Mouse (Mus musculus) midbrain, embryonic 12.5 days (tissue): ENCODE data around the gene 1700037H04Rik. TPM values are rescaled to one million over a fixed set of nuclear protein-coding genes. Genes with fewer than 3 reads are reported as not detected.

Source experiments
- ATAC-seq: fragments of 200-750 bp; cut with Nextera tagmentation; 2 replicates; pipeline ENCODE4 v1.8.0; 2017; ENCODE audit warnings: low read depth, moderate TSS enrichment, moderate library complexity; ENCODE audit not compliant: low FRiP score
- H3K27ac ChIP-seq: fragments of 300-500 bp; sonication (generic); replicated peaks from 2 replicates; pipeline ENCODE4 v1.5.1; 2016; ENCODE audit warnings: mild to moderate bottlenecking
- H3K27me3 ChIP-seq: fragments of 300-500 bp; sonication (generic); 2 replicates; pipeline ENCODE4 v1.6.1; 2016; ENCODE audit warnings: mild to moderate bottlenecking
- H3K36me3 ChIP-seq: fragments of 300-500 bp; sonication (generic); 2 replicates; pipeline ENCODE4 v1.6.1; 2016
- H3K4me1 ChIP-seq: fragments of 300-500 bp; sonication (generic); 2 replicates; pipeline ENCODE4 v1.6.1; 2016
- H3K4me2 ChIP-seq: fragments of 300-500 bp; sonication (generic); replicated peaks from 2 replicates; pipeline ENCODE4 v1.6.1; 2016; ENCODE audit warnings: mild to moderate bottlenecking, moderate library complexity
- H3K4me3 ChIP-seq: fragments of 300-500 bp; sonication (generic); 2 replicates; pipeline ENCODE4 v1.5.1; 2016; ENCODE audit warnings: mild to moderate bottlenecking
- H3K9ac ChIP-seq: fragments of 300-500 bp; sonication (generic); replicated peaks from 2 replicates; pipeline ENCODE4 v1.6.1; 2016; ENCODE audit warnings: mild to moderate bottlenecking, moderate library complexity
- H3K9me3 ChIP-seq: fragments of 300-500 bp; sonication (generic); 2 replicates; pipeline ENCODE4 v1.6.1; 2016; ENCODE audit warnings: mild to moderate bottlenecking
- WGBS: fragments of 180-500 bp; shearing (Covaris S2); methylation state at CpG from one replicate; pipeline ENCODE4 v1.1.7; 2016; 5-methylcytosine and 5-hydroxymethylcytosine counted together
- polyA plus RNA-seq: library from polyadenylated mRNA; unstranded; fragments of >200 nt; fragmentation: Nextera tagmentation; extraction: Ambion mirVana; gene quantifications from 2 replicates; pipeline ENCODE4 v1.2.1, GENCODE M21; 2016

The 1700037H04Rik gene
- polyA plus RNA-seq, 1 experiment from 2014 or later = 98.3 TPM

DNA sequence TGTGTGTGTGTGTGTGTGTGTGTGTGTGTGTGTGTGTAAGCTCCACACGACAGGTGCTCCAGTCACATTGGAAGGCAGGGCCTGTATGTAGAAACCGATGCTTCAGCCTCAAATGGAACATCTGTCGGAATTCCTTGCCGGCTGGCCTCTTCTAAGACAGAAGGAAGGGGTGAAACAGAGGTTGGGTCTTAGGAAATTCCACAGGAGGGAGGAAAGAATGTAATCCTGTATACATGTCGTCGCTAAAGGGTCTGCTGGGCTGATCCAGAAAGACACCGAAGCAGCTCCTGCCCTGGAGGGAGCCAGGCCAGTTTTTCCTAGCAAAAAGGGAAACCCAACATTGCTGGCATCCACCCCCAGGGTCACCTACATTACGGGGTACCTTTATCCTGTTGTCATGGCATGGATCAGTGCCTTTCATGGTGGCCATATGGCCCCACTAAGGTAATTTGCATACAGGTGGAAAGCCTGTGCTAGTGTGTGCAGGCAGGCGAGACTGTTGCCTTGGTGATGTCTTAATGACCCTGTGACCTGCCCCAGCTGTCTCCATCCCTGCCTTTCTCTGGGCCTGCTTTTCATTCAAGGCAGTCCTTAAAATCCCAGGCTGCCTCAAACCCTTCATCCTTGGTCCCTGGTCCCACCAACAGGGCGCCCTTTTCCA, 30.6 kb upstream of the 1700037H04Rik start:
- 0 out of 2 replicates have a peak overlapping the region, but pooled peaks have one; percentile 4 for H3K9ac ChIP-seq
- no peaks in the 10 kb centered on the region for H3K27me3 ChIP-seq
- peak; percentile 79 for ATAC-seq
- peaks cover 51% of the 10 kb centered on the region for H3K4me1 ChIP-seq
- H3K36me3 ChIP-seq = peaks cover 39% of the 10 kb centered on the region
- peak overlapping the region; percentile 90 for H3K27ac ChIP-seq
- peak overlapping the region; percentile 76 for H3K4me2 ChIP-seq
- 6% methylated on average over 10 of the region's 10 CpGs for WGBS
- peak overlapping the region; percentile 11; the same call in 1 of the 2 replicates for H3K4me3 ChIP-seq
- no peaks in the 10 kb centered on the region for H3K9me3 ChIP-seq

GRCm38 (mm10) chr2:131189521-131190309, 29.8 kb upstream of the 1700037H04Rik start:
- WGBS = 32% methylated on average over 5 of the region's 5 CpGs
- H3K4me3 ChIP-seq = peak overlapping the region; percentile 11; the same call in 1 of the 2 replicates
- H3K4me1 ChIP-seq = peaks cover 51% of the 10 kb centered on the region
- ATAC-seq = no peak
- H3K9me3 ChIP-seq = no peaks in the 10 kb centered on the region
- peaks cover 31% of the 10 kb centered on the region for H3K36me3 ChIP-seq
- peak overlapping the region; percentile 90 for H3K27ac ChIP-seq
- peak overlapping the region; percentile 4; the same call in 1 of the 2 replicates for H3K9ac ChIP-seq
- H3K4me2 ChIP-seq = peak overlapping the region; percentile 76
- H3K27me3 ChIP-seq = no peaks in the 10 kb centered on the region

DNA sequence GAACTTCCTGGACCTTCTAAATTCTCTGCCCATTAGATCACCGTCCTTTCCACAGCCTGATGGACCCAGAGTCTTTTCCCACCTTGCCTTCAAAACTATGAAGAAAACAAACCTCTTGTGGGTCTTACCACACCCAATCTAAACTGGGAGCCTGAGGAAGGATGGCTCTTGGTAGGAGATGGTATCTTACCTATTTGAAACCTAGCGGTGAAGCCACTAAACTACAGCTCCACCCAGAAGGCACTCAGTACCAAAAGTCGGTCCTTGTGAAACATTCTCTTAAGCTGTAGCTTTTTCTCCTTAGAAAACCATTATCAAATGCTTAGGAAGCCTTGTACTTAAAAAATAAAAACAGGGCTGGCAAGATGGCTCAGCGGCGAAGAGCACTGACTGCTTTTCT, 28.4 kb upstream of the 1700037H04Rik start:
- Histone ChIP-seq H3K4me1 (peaks cover 51% of the 10 kb centered on the region), H3K4me3 (peak overlapping the region; percentile 54)

GRCm38 (mm10) chr2:131187602-131187922, 27.7 kb upstream of the 1700037H04Rik start:
- Histone ChIP-seq H3K27me3 (no peaks in the 10 kb centered on the region), H3K9ac (peak overlapping the region; percentile 82), H3K4me2 (peak overlapping the region; percentile 76), H3K36me3 (peaks cover 10% of the 10 kb centered on the region), H3K9me3 (no peaks in the 10 kb centered on the region), H3K4me3 (peak overlapping the region; percentile 54), H3K27ac (peak overlapping the region; percentile 75), H3K4me1 (peaks cover 51% of the 10 kb centered on the region)
- no peak for ATAC-seq
- WGBS = 22% methylated on average over 3 of the region's 3 CpGs

More for the DNA sequence above, 28.4 kb upstream of the 1700037H04Rik start:
- no peak for ATAC-seq
- Histone ChIP-seq H3K27ac (no peak overlapping the region), H3K9me3 (no peaks in the 10 kb centered on the region), H3K9ac (peak overlapping the region; percentile 82; the same call in 1 of the 2 replicates), H3K4me2 (peak overlapping the region; percentile 76), H3K27me3 (no peaks in the 10 kb centered on the region), H3K36me3 (peaks cover 17% of the 10 kb centered on the region)
- 91% methylated on average over 5 of the region's 5 CpGs for WGBS

DNA sequence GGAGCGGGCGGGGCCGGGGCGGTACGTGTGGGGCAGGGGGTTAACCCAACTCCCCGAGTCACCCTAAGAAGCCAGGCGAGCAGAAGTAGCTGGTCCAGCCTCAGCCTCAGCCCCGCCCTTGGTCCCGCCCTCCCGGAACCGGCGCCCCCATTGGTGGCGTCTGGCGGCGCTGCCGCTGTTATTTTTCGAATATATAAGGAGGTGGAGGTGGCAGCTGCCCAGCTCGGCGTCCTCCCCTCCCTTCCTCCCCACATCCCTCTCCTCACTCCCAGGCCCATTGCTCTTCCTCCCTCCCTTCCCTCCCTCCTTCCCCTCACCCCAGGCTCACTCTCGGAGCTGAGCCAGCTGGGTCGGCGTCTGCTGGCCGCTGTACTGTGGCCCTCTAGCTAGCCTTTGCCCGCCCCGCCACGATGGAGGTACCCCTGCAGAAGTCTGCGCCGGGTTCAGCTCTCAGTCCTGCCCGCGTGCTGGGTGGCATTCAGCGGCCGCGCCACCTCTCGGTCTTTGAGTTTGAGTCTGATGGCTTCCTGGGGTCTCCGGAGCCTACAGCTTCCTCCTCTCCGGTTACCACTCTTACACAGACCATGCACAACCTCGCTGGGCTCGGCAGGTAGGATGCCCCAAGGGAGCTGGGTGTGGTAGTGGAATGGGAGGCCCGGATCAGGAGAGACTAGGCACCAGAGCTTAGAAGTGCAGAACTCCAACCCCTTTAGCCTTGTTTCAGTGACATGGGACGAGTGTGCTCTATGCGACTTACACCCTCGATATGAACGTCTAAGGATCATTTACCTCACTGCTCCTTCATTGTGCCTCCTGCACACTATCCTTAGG, 27.1 kb upstream of the 1700037H04Rik start, which contains the start of the genes Cdc25b and Spef1:
Gene Cdc25b, plus strand, starts transcription at position 179 of the 831 bp plus-strand sequence.
Gene Spef1, minus strand, starts transcription at position 512 of the 831 bp plus-strand sequence.
- H3K4me2 ChIP-seq = peak within 1 kb of the TSS; percentile 76
- peak; percentile 76 for ATAC-seq
- H3K36me3 ChIP-seq = peaks cover 7% of the 10 kb centered on the region
- H3K4me3 ChIP-seq = peak within 1 kb of the TSS; percentile 54
- no peaks in the 10 kb centered on the region for H3K9me3 ChIP-seq
- peak within 1 kb of the TSS; percentile 75 for H3K27ac ChIP-seq
- no peaks in the 10 kb centered on the region for H3K27me3 ChIP-seq
- 1% methylated on average over 43 of the region's 43 CpGs for WGBS
- peaks cover 51% of the 10 kb centered on the region for H3K4me1 ChIP-seq
- peak within 1 kb of the TSS; percentile 82 for H3K9ac ChIP-seq

DNA sequence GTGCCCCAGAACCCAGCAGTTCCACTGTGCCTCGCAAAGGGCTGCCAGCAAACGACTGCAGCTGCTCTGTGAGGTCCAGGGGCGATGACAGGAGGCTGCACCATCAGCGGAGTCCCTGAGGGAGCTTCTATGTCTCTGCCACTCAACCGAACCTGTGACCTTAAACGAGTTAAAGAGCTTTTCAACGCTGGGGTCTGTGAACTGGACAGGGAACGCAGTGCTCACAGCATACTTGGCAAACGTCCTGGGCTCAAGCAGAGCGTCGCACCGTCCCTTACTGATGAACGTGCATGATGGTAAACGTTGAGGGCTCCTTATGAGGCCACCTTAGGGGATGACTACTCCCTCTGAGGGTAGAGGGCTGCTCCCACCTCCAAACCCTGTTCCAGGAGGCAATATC, 26.5 kb upstream of the 1700037H04Rik start:
- Histone ChIP-seq H3K9me3 (no peaks in the 10 kb centered on the region), H3K36me3 (0 out of 2 replicates have a peak, but pooled peaks cover under 1% of the 10 kb centered on the region), H3K4me1 (peaks cover 47% of the 10 kb centered on the region), H3K27me3 (no peaks in the 10 kb centered on the region), H3K4me2 (peak overlapping the region; percentile 76), H3K4me3 (peak overlapping the region; percentile 54), H3K9ac (peak overlapping the region; percentile 82), H3K27ac (peak overlapping the region; percentile 75)
- 1% methylated on average over 14 of the region's 14 CpGs for WGBS
- ATAC-seq = no peak

DNA sequence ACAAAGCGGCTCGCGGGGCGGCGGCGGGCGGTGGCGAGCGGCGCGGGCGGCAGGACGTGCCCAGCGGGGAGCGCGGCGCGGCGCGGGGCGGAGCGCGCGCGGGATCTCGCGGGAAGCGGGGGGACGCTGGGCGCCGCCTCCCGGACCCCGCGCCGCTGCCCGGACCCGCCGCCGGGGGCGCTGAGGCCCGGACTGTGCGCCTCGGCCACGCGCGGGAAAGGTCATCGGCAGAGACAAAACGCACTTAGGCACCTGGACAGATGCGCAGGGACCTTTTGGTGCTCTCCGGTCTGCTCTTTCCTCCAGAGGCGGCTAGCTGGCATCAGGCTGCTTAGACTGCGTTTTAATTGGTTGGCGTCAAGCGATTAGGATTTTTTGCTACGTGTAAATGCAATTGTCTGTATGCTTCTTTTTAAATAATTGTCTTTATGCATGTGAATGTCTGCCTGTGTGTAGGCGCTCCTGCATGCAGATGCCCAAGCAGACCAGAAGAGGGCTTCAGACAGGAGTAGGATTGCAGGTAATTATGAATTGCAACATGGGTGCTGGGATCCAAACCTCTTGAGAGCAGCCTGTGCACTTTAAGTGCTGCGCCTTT, 20.2 kb upstream of the 1700037H04Rik start, which contains the start of gene Cenpb:
Gene Cenpb, minus strand, starts transcription at position 78 of the 598 bp plus-strand sequence.
- Histone ChIP-seq H3K4me2 (peak within 1 kb of the TSS; percentile 96), H3K4me3 (peak within 1 kb of the TSS; percentile 82), H3K9ac (peak within 1 kb of the TSS; percentile 91), H3K4me1 (peaks cover 38% of the 10 kb centered on the region), H3K36me3 (peaks cover 18% of the 10 kb centered on the region), H3K27ac (peak within 1 kb of the TSS; percentile 88), H3K27me3 (no peaks in the 10 kb centered on the region), H3K9me3 (no peaks in the 10 kb centered on the region)
- ATAC-seq = peak; percentile 86
- 3% methylated on average over 35 of the region's 57 CpGs for WGBS

DNA sequence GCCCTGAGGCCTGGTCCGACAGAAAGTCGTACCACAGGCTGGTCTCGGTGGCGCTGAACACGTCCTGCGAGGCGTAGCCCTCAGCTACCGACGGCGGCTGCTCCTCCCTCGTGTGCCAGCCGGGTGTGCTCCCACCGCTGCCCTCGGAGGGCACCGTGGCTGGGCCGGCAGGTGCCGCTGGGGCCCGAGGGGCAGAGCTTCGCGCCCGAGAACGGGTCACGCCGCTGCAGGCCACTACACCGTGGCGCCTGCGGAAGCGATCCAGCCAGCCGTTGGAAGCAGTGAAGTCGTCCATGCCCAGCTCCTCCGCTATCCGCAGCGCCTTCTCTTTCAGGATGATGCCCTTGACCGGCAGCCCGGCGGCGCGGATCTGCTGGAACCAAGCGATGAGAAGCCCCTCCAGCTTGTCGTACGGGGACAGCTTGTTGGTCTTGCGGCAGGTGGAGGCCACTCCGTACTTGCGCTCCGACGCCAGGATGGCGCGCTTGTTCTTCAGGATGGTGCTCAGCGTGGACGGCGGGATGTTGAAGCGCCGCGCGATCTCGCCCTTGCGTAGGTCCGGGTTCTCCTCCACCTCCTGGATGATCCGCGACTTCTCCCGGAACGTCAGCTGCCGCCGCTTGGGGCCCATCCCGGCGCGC, 19.5 kb upstream of the 1700037H04Rik start:
- WGBS = under 1% methylated on average over 66 of the region's 67 CpGs

GRCm38 (mm10) chr2:131178828-131179245, 19.0 kb upstream of the 1700037H04Rik start:
- Histone ChIP-seq H3K4me2 (peak overlapping the region; percentile 96), H3K9me3 (no peaks in the 10 kb centered on the region), H3K4me1 (peaks cover 45% of the 10 kb centered on the region), H3K9ac (peak overlapping the region; percentile 91), H3K36me3 (peaks cover 18% of the 10 kb centered on the region), H3K27me3 (peaks cover 2% of the 10 kb centered on the region; the same call in 1 of the 2 replicates), H3K4me3 (peak overlapping the region; percentile 82), H3K27ac (peak overlapping the region; percentile 88)
- ATAC-seq = peak; percentile 1; the same call in 1 of the 2 replicates
- 27% methylated on average over 26 of the region's 26 CpGs for WGBS

More for the DNA sequence above, 19.5 kb upstream of the 1700037H04Rik start:
- H3K27me3 ChIP-seq = no peaks in the 10 kb centered on the region
- peak overlapping the region; percentile 88 for H3K27ac ChIP-seq
- peak overlapping the region; percentile 82 for H3K4me3 ChIP-seq
- peaks cover 40% of the 10 kb centered on the region for H3K4me1 ChIP-seq
- peak; percentile 50 for ATAC-seq
- peaks cover 18% of the 10 kb centered on the region for H3K36me3 ChIP-seq
- peak overlapping the region; percentile 91 for H3K9ac ChIP-seq
- H3K9me3 ChIP-seq = no peaks in the 10 kb centered on the region
- peak overlapping the region; percentile 96 for H3K4me2 ChIP-seq

- H3K9ac ChIP-seq = peak overlapping the region; percentile 91
- no peak for ATAC-seq
- peak overlapping the region; percentile 82 for H3K4me3 ChIP-seq
- WGBS = 87% methylated on average over 9 of the region's 9 CpGs
- H3K4me1 ChIP-seq = peaks cover 49% of the 10 kb centered on the region
- H3K27ac ChIP-seq = peak overlapping the region; percentile 30; the same call in 1 of the 2 replicates
- peaks cover 18% of the 10 kb centered on the region for H3K36me3 ChIP-seq
- H3K9me3 ChIP-seq = no peaks in the 10 kb centered on the region
- H3K27me3 ChIP-seq = peaks cover 11% of the 10 kb centered on the region
- H3K4me2 ChIP-seq = peak overlapping the region; percentile 96
Measured at GRCm38 (mm10) chr2:131177932-131178331, 18.1 kb upstream of the 1700037H04Rik start.
